Mouse (Mus musculus) liver, embryonic 16.5 days (tissue): ENCODE data around the gene Reep3. TPM values are rescaled to one million over a fixed set of nuclear protein-coding genes. Genes with fewer than 3 reads are reported as not detected.
A peak's percentile ranks its signal among the peaks of the same experiment; 100 is the strongest.

ENCODE experiments used
- ATAC-seq: fragments of 200-750 bp; cut with Nextera tagmentation; 2 replicates; pipeline ENCODE4 v1.8.0; 2017; ENCODE audit warnings: low read depth, mild to moderate bottlenecking, moderate number of reproducible peaks, moderate library complexity
- H3K27ac ChIP-seq: fragments of 300-500 bp; sonication (generic); 2 replicates; pipeline ENCODE4 v1.5.1; 2014; ENCODE audit warnings: mild to moderate bottlenecking, low read length
- H3K27me3 ChIP-seq: fragments of 300-500 bp; sonication (generic); 2 replicates; pipeline ENCODE4 v1.6.1; 2014; ENCODE audit warnings: low read depth, low read length, mixed read lengths; ENCODE audit not compliant: control insufficient read depth, insufficient read depth
- H3K36me3 ChIP-seq: fragments of 300-500 bp; sonication (generic); 2 replicates; pipeline ENCODE4 v1.6.1; 2014; ENCODE audit warnings: mild to moderate bottlenecking; ENCODE audit not compliant: control insufficient read depth, insufficient read depth
- H3K4me1 ChIP-seq: fragments of 300-500 bp; sonication (generic); 2 replicates; pipeline ENCODE4 v1.6.1; 2014; ENCODE audit warnings: low read depth, low read length, mixed read lengths; ENCODE audit not compliant: control insufficient read depth
- H3K4me2 ChIP-seq: fragments of 300-500 bp; sonication (generic); 2 replicates; pipeline ENCODE4 v1.6.1; 2014; ENCODE audit warnings: low read depth, low read length, mixed read lengths
- H3K4me3 ChIP-seq: fragments of 300-500 bp; sonication (generic); 2 replicates; pipeline ENCODE4 v1.5.1; 2014; ENCODE audit warnings: low read depth, mild to moderate bottlenecking, low read length
- H3K9ac ChIP-seq: fragments of 300-500 bp; sonication (generic); 2 replicates; pipeline ENCODE4 v1.6.1; 2014; ENCODE audit warnings: low read depth, low read length
- H3K9me3 ChIP-seq: fragments of 300-500 bp; sonication (generic); replicated peaks from 2 replicates; pipeline ENCODE4 v1.6.1; 2016; ENCODE audit warnings: low read length; ENCODE audit not compliant: control insufficient read depth
- whole genome bisulfite sequencing: fragments of 180-500 bp; shearing (Covaris S2); extraction: QIAGEN DNeasy Blood & Tissue Kit; methylation state at CpG from one replicate; pipeline ENCODE4 v1.1.7; 2014; ENCODE audit not compliant: insufficient replicate concordance; 5-methylcytosine and 5-hydroxymethylcytosine counted together
- polyA plus RNA-seq: library from polyadenylated mRNA; unstranded; fragments of >200 nt; fragmentation: Nextera tagmentation; extraction: Ambion mirVana; gene quantifications from 2 replicates; pipeline ENCODE4 v1.2.1, GENCODE M21; 2015

Gene Reep3
- polyA plus RNA-seq, 1 experiment from 2014 or later = 10.0 TPM

GRCm38 (mm10) chr10:67095798-67096620, 736 bp downstream of the Reep3 start, which contains the start of gene Jmjd1c:
TSS of gene Jmjd1c (plus strand) at chr10:67096125.
- ATAC-seq = peak; percentile 83
- WGBS = 2% methylated on average over 66 of the region's 73 CpGs
- H3K36me3 ChIP-seq = no peaks in the 10 kb centered on the region

GRCm38 (mm10) chr10:67094922-67095321, 1.8 kb downstream of the Reep3 start:
- Histone ChIP-seq H3K9me3 (no peaks in the 10 kb centered on the region), H3K4me3 (no peak overlapping the region), H3K27ac (no peak overlapping the region), H3K36me3 (no peaks in the 10 kb centered on the region), H3K4me2 (no peak overlapping the region), H3K4me1 (peaks cover 13% of the 10 kb centered on the region), H3K9ac (no peak overlapping the region), H3K27me3 (no peaks in the 10 kb centered on the region; the same call in 1 of the 2 replicates)
- no peak for ATAC-seq
- WGBS = 51% methylated on average over 7 of the region's 7 CpGs

More at GRCm38 (mm10) chr10:67095798-67096620, 736 bp downstream of the Reep3 start, which contains the start of gene Jmjd1c:
- Histone ChIP-seq H3K27me3 (no peaks in the 10 kb centered on the region; the same call in 1 of the 2 replicates), H3K27ac (peak within 1 kb of the TSS; percentile 90), H3K4me1 (peaks cover 13% of the 10 kb centered on the region), H3K9ac (peak within 1 kb of the TSS; percentile 90), H3K4me3 (peak within 1 kb of the TSS; percentile 82), H3K9me3 (no peaks in the 10 kb centered on the region), H3K4me2 (peak within 1 kb of the TSS; percentile 84)

GRCm38 (mm10) chr10:67090611-67091010, 6.1 kb downstream of the Reep3 start:
- Histone ChIP-seq H3K4me2 (no peak overlapping the region), H3K27me3 (no peaks in the 10 kb centered on the region), H3K9ac (no peak overlapping the region), H3K36me3 (no peaks in the 10 kb centered on the region), H3K4me1 (no peaks in the 10 kb centered on the region), H3K4me3 (no peak overlapping the region), H3K9me3 (no peaks in the 10 kb centered on the region), H3K27ac (no peak overlapping the region)
- no peak for ATAC-seq
- 63% methylated on average over 4 of the region's 4 CpGs for WGBS

GRCm38 (mm10) chr10:67087447-67088226, 9.1 kb downstream of the Reep3 start:
- no peak overlapping the region for H3K4me3 ChIP-seq
- ATAC-seq = peak; percentile 67; the same call in 1 of the 2 replicates
- 71% methylated on average over 5 of the region's 5 CpGs for WGBS
- H3K4me1 ChIP-seq = no peaks in the 10 kb centered on the region
- no peak overlapping the region for H3K4me2 ChIP-seq
- H3K27me3 ChIP-seq = no peaks in the 10 kb centered on the region
- H3K27ac ChIP-seq = no peak overlapping the region
- no peaks in the 10 kb centered on the region for H3K36me3 ChIP-seq
- no peak overlapping the region for H3K9ac ChIP-seq
- H3K9me3 ChIP-seq = no peaks in the 10 kb centered on the region

GRCm38 (mm10) chr10:67085916-67086315, 10.8 kb downstream of the Reep3 start:
- no peaks in the 10 kb centered on the region for H3K27me3 ChIP-seq
- no peak overlapping the region for H3K4me3 ChIP-seq
- no peak for ATAC-seq
- H3K4me1 ChIP-seq = no peaks in the 10 kb centered on the region
- H3K4me2 ChIP-seq = no peak overlapping the region
- H3K36me3 ChIP-seq = no peaks in the 10 kb centered on the region
- no peak overlapping the region for H3K9ac ChIP-seq
- H3K9me3 ChIP-seq = no peaks in the 10 kb centered on the region
- 73% methylated on average over 7 of the region's 7 CpGs for WGBS
- H3K27ac ChIP-seq = no peak overlapping the region

GRCm38 (mm10) chr10:67085124-67085523, 11.6 kb downstream of the Reep3 start:
- WGBS = 81% methylated on average over 10 of the region's 10 CpGs
- ATAC-seq = no peak

GRCm38 (mm10) chr10:67083446-67084166, 13.1 kb downstream of the Reep3 start:
- Histone ChIP-seq H3K9ac (no peak overlapping the region), H3K4me3 (no peak overlapping the region), H3K9me3 (no peaks in the 10 kb centered on the region), H3K27ac (no peak overlapping the region), H3K27me3 (no peaks in the 10 kb centered on the region), H3K4me2 (no peak overlapping the region), H3K4me1 (peaks cover 5% of the 10 kb centered on the region), H3K36me3 (no peaks in the 10 kb centered on the region)
- no peak for ATAC-seq
- 75% methylated on average over 10 of the region's 10 CpGs for WGBS

More at GRCm38 (mm10) chr10:67085124-67085523, 11.6 kb downstream of the Reep3 start:
- Histone ChIP-seq H3K27me3 (no peaks in the 10 kb centered on the region), H3K4me3 (no peak overlapping the region), H3K36me3 (no peaks in the 10 kb centered on the region), H3K27ac (no peak overlapping the region), H3K4me2 (no peak overlapping the region), H3K9me3 (no peaks in the 10 kb centered on the region), H3K4me1 (no peaks in the 10 kb centered on the region), H3K9ac (no peak overlapping the region)

- ATAC-seq = no peak
- WGBS = 64% methylated on average over 4 of the region's 4 CpGs
- H3K36me3 ChIP-seq = no peaks in the 10 kb centered on the region
These were observed 14.2 kb downstream of the Reep3 start for GRCm38 (mm10) chr10:67082531-67082930.

More at GRCm38 (mm10) chr10:67082531-67082930, 14.2 kb downstream of the Reep3 start:
- no peak overlapping the region for H3K9ac ChIP-seq
- H3K4me1 ChIP-seq = peaks cover 5% of the 10 kb centered on the region
- H3K4me2 ChIP-seq = no peak overlapping the region
- H3K27ac ChIP-seq = no peak overlapping the region
- H3K9me3 ChIP-seq = no peaks in the 10 kb centered on the region
- H3K27me3 ChIP-seq = no peaks in the 10 kb centered on the region
- no peak overlapping the region for H3K4me3 ChIP-seq
